Mouse (Mus musculus) liver, postnatal 0 days (tissue): Measurements from ENCODE around the gene Gm20388.

Experiments used
- CTCF ChIP-seq: sonication (generic); IDR thresholded peaks from 2 replicates; pipeline ENCODE4 v1.5.1; 2016; ENCODE audit warnings: antibody characterized with exemption, low read depth
- EP300 ChIP-seq: IDR thresholded peaks from 2 replicates; pipeline ENCODE4 v1.6.1; 2016; ENCODE audit warnings: antibody characterized with exemption, low read depth, mild to moderate bottlenecking

DNA sequence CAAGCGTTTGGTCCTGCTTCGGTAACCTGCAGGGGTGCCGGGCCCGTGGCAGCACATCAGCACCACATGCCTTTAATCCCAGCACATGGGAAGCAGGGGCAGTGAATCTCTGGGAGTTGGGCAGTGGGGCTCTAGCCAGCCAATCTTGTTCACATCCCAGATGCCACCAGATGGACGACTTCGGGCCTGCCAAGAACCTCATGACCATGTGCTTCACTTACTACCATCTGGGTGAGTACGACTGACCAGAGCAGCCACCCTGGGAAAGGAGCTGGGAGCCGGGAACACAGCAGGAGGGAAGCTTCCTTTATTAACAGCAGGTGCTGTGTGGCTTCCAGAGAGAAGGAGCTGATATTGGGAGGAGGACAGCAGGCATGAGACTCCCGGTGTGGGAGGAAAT lies 240.5 kb downstream of the Gm20388 start:
- TF ChIP-seq CTCF = no peak
- no peak for TF ChIP-seq EP300
